Mouse (Mus musculus) brain, embryonic 14.5 days (tissue): ENCODE results near the gene Usp34.

ENCODE experiments used
- CTCF ChIP-seq: fragments of 200-500 bp; IDR thresholded peaks from 2 replicates; pipeline ENCODE4 v1.5.1; 2012; ENCODE audit warnings: inconsistent platforms, mild to moderate bottlenecking, moderate library complexity, borderline replicate concordance; ENCODE audit not compliant: insufficient read depth, insufficient read length; ENCODE audit errors: extremely low read depth
- POLR2A ChIP-seq: fragments of 200-500 bp; IDR thresholded peaks from 2 replicates; pipeline ENCODE4 v1.6.1; 2012; ENCODE audit warnings: mild to moderate bottlenecking, inconsistent platforms, borderline replicate concordance; ENCODE audit not compliant: poor library complexity, insufficient read depth, insufficient read length, severe bottlenecking; ENCODE audit errors: extremely low read depth

- TF ChIP-seq CTCF: no peak
- TF ChIP-seq POLR2A: no peak
These were observed 3.6 kb upstream of the Usp34 start for GRCm38 (mm10) chr11:23303126-23303525.
